In genomic region chr3:126690627-126691505, GRCm38 (mm10) we compare ENCODE assay signal across 1 mouse cellular context.
A peak's percentile ranks its signal among the peaks of the same experiment; 100 is the strongest.
TF ChIP-seq lines count a peak whose summit lies in the region.

No protein-coding gene starts in this region.

TF ChIP-seq in CH12.LX, 34 proteins besides CTCF, POLR2A, EP300 and RAD21 (continued from another document):
- TF ChIP-seq MXI1 (IDR thresholded peaks at IDR 0.05; ENCODE audit: low read depth, low read length) = peak; percentile 39; the same call in 1 of the 2 replicates
- no peak for TF ChIP-seq NELFE (IDR thresholded peaks at IDR 0.05; ENCODE audit: low read depth, low read length)
- TF ChIP-seq E2F4 (IDR thresholded peaks at IDR 0.05; ENCODE audit: insufficient replicate concordance, low read depth, low read length) = no peak
- peak; percentile 81 for TF ChIP-seq IRF4 (IDR thresholded peaks at IDR 0.05; ENCODE audit: low read depth, low read length)
- no peak for TF ChIP-seq UBTF (IDR thresholded peaks at IDR 0.05; ENCODE audit: low read depth, low read length)
- no peak for TF ChIP-seq KAT2A (IDR thresholded peaks at IDR 0.05; ENCODE audit: insufficient replicate concordance, low read length)
- TF ChIP-seq ZNF384 (IDR thresholded peaks at IDR 0.05; ENCODE audit: low read depth, low read length) = no peak
- TF ChIP-seq MYC (IDR thresholded peaks at IDR 0.05; ENCODE audit: low read depth, low read length) = 0 out of 2 replicates have a peak, but pooled peaks have one; percentile 49
- peak; percentile 82 for TF ChIP-seq ELF1 (IDR thresholded peaks at IDR 0.05; ENCODE audit: low read depth, low read length)
- TF ChIP-seq HCFC1 (IDR thresholded peaks at IDR 0.05; ENCODE audit: low read depth, low read length) = peak; percentile 40
- TF ChIP-seq CHD1 (IDR thresholded peaks at IDR 0.05; ENCODE audit: low read depth, low read length) = peak; percentile 91
